Mouse (Mus musculus): ENCODE results near the gene Erp29. TPM values are rescaled to one million over a fixed set of nuclear protein-coding genes. Genes with fewer than 3 reads are reported as not detected.

Gene Erp29
- polyA plus RNA-seq, 1 experiment: 277 TPM

- H3K27ac ChIP-seq (ENCODE audit: insufficient read depth, low read depth, low read length): no peak overlapping the region
- TF ChIP-seq CTCF (IDR thresholded peaks at IDR 0.05; ENCODE audit: insufficient read depth, low read depth, low read length): no peak
- no peak for TF ChIP-seq POLR2A (IDR thresholded peaks at IDR 0.05; ENCODE audit: insufficient read depth, low read depth, low read length)
- H3K4me1 ChIP-seq (ENCODE audit: control insufficient read depth, insufficient read depth, low read length): no peaks in the 10 kb centered on the region
- 53% methylated on average over 3 of the region's 3 CpGs for WGBS
- no peak overlapping the region for H3K4me3 ChIP-seq (ENCODE audit: insufficient read depth, low read depth, low read length)
These were observed 17.3 kb upstream of the Erp29 start for GRCm38 (mm10) chr5:121469566-121469965.

GRCm38 (mm10) chr5:121463601-121464250 is 11.4 kb upstream of the Erp29 start:
- Histone ChIP-seq H3K4me1 (ENCODE audit: control insufficient read depth, insufficient read depth, low read length) (no peaks in the 10 kb centered on the region), H3K27ac (ENCODE audit: insufficient read depth, low read depth, low read length) (no peak overlapping the region), H3K4me3 (ENCODE audit: insufficient read depth, low read depth, low read length) (no peak overlapping the region)
- no peak for TF ChIP-seq POLR2A (IDR thresholded peaks at IDR 0.05; ENCODE audit: insufficient read depth, low read depth, low read length)
- TF ChIP-seq CTCF (IDR thresholded peaks at IDR 0.05; ENCODE audit: insufficient read depth, low read depth, low read length): no peak
- WGBS: 71% methylated on average over 5 of the region's 5 CpGs

DNA sequence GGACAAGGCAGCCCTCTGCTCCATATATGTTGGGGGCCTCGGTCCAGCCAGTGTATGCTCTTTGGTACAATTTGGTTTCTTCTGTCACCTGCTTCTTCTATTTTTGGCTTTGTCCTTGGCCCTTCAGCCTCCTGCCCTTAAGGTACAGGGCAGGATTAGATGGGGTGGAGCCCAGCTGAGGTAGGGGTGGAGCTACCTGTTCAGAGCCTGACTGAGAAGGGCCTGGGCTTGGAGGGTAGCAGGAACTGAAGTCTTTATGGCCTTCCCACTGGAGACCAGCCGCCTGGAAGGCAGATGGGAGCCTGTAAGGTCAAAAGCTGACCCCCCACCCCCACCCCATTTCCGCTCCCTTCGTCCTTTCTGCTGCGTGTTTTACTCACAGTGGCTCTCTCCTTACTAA is 10.7 kb upstream of the Erp29 start:
- no peaks in the 10 kb centered on the region for H3K4me1 ChIP-seq (ENCODE audit: control insufficient read depth, insufficient read depth, low read length)
- no peak overlapping the region for H3K4me3 ChIP-seq (ENCODE audit: insufficient read depth, low read depth, low read length)
- TF ChIP-seq CTCF (IDR thresholded peaks at IDR 0.05; ENCODE audit: insufficient read depth, low read depth, low read length) (no peak), POLR2A (IDR thresholded peaks at IDR 0.05; ENCODE audit: insufficient read depth, low read depth, low read length) (no peak)
- 79% methylated on average over 5 of the region's 5 CpGs for WGBS
- H3K27ac ChIP-seq (ENCODE audit: insufficient read depth, low read depth, low read length): no peak overlapping the region

GRCm38 (mm10) chr5:121462171-121462502 is 9.8 kb upstream of the Erp29 start:
- H3K4me1 ChIP-seq (ENCODE audit: control insufficient read depth, insufficient read depth, low read length): no peaks in the 10 kb centered on the region
- TF ChIP-seq CTCF (IDR thresholded peaks at IDR 0.05; ENCODE audit: insufficient read depth, low read depth, low read length) (no peak), POLR2A (IDR thresholded peaks at IDR 0.05; ENCODE audit: insufficient read depth, low read depth, low read length) (no peak)
- no peak overlapping the region for H3K4me3 ChIP-seq (ENCODE audit: insufficient read depth, low read depth, low read length)
- WGBS: 19% methylated on average over 1 of the region's 1 CpGs
- no peak overlapping the region for H3K27ac ChIP-seq (ENCODE audit: insufficient read depth, low read depth, low read length)

DNA sequence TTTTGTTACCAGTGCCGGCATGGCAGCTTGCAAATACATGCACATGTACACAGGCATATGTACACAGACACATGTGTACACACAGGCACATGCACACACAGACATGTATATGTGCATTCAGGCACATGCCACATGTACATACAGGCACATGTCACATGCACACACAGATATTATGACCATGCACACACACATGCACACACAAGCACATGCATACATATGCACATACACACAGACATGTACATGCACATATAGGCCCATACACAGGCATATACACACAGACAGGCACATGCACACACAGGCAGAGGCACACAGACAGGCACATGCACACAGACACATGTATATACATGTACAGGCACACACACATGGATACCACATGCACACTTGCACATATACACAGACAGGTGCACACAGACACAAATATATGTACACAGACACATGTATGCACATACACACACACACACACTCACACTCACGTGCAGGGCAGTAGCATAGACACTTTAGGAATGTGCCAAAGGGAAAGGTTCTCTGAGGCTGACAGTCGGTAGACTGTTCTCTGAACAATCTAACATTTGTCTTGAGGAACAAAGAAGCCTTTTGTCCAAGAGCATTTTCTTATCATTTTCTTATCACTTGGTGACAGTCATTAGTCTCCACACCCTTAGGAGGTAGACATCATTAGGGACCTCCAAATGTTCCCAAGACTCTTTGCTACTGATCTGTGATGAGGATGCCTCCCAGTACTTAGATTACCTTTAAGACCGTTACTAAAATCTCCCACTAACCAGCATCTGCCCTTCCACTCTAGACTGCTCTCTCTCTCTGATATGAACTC is 9.2 kb upstream of the Erp29 start:
- TF ChIP-seq CTCF (IDR thresholded peaks at IDR 0.05; ENCODE audit: insufficient read depth, low read depth, low read length): no peak
- TF ChIP-seq POLR2A (IDR thresholded peaks at IDR 0.05; ENCODE audit: insufficient read depth, low read depth, low read length): no peak
- 52% methylated on average over 4 of the region's 4 CpGs for WGBS
- Histone ChIP-seq H3K4me1 (ENCODE audit: control insufficient read depth, insufficient read depth, low read length) (no peaks in the 10 kb centered on the region), H3K27ac (ENCODE audit: insufficient read depth, low read depth, low read length) (no peak overlapping the region), H3K4me3 (ENCODE audit: insufficient read depth, low read depth, low read length) (no peak overlapping the region)

GRCm38 (mm10) chr5:121455510-121456265 is 3.4 kb upstream of the Erp29 start:
- Histone ChIP-seq H3K4me1 (ENCODE audit: control insufficient read depth, insufficient read depth, low read length) (peaks cover 9% of the 10 kb centered on the region), H3K4me3 (ENCODE audit: insufficient read depth, low read depth, low read length) (no peak overlapping the region), H3K27ac (ENCODE audit: insufficient read depth, low read depth, low read length) (no peak overlapping the region)
- no peak for TF ChIP-seq CTCF (IDR thresholded peaks at IDR 0.05; ENCODE audit: insufficient read depth, low read depth, low read length)
- TF ChIP-seq POLR2A (IDR thresholded peaks at IDR 0.05; ENCODE audit: insufficient read depth, low read depth, low read length): no peak
- WGBS: 82% methylated on average over 9 of the region's 9 CpGs

DNA sequence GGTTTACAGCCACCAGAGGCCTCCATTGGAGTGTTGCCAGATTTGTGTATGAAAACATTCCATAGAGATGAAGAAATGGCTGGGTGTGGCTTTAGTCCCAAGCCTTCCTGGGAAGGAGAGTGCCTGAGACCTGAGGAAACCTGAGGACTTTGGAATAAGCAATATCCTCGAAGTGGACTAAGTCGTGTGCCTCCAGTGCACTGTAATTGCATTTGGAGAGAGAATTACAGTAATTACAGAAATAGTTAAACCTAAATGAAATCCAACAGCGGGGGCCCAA is 2.1 kb upstream of the Erp29 start:
- H3K4me1 ChIP-seq (ENCODE audit: control insufficient read depth, insufficient read depth, low read length): peaks cover 11% of the 10 kb centered on the region
- TF ChIP-seq CTCF (IDR thresholded peaks at IDR 0.05; ENCODE audit: insufficient read depth, low read depth, low read length) (no peak), POLR2A (IDR thresholded peaks at IDR 0.05; ENCODE audit: insufficient read depth, low read depth, low read length) (no peak)
- no peak overlapping the region for H3K27ac ChIP-seq (ENCODE audit: insufficient read depth, low read depth, low read length)
- no peak overlapping the region for H3K4me3 ChIP-seq (ENCODE audit: insufficient read depth, low read depth, low read length)
- 85% methylated on average over 3 of the region's 3 CpGs for WGBS

DNA sequence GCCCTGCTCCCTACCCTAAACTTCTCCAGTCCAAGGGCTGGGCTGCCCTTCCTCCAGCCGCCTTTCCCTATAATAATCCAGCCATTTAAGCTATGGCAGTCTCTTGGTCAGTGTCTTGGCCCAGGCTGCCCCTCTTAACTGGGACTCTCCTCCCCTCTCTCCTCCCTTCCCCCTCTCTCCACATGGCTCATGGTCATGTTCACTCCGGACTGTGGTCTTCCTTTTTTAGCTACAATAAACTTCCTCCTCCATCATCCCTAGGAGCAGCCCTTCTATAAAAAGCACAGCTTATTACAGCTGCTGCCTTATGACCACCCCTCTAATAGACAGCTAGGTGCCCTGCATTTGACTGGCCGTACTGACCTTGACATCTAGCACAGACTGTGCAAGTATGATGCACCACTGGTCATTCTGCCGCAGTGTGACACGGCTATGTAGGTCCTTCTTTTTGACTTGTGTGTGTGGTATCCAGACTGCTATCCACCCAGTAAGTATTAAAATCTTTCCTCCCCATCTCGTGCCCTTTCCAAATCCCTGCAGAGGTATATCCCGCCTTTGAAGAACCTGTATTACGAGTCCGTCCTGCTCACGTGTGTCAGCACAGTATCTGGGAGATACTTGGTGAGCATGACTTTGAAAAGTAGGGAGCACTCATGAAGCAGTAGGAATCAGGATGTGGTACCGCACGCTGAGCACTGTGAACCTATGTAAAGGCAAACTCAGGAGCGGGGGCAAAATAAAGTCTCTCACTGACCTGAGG is 1.6 kb upstream of the Erp29 start:
- TF ChIP-seq CTCF (IDR thresholded peaks at IDR 0.05; ENCODE audit: insufficient read depth, low read depth, low read length) (no peak), POLR2A (IDR thresholded peaks at IDR 0.05; ENCODE audit: insufficient read depth, low read depth, low read length) (no peak)

More for the DNA sequence above, 1.6 kb upstream of the Erp29 start:
- 89% methylated on average over 13 of the region's 13 CpGs for WGBS
- H3K27ac ChIP-seq (ENCODE audit: insufficient read depth, low read depth, low read length): no peak overlapping the region
- peaks cover 11% of the 10 kb centered on the region for H3K4me1 ChIP-seq (ENCODE audit: control insufficient read depth, insufficient read depth, low read length)
- no peak overlapping the region for H3K4me3 ChIP-seq (ENCODE audit: insufficient read depth, low read depth, low read length)

All from olfactory bulb, adult 2 months (tissue).